Mouse (Mus musculus): ENCODE data around the gene Amn. TPM values are rescaled to one million over a fixed set of nuclear protein-coding genes. Genes with fewer than 3 reads are reported as not detected.

Gene Amn
- polyA plus RNA-seq, 1 experiment: 7.0 TPM

GRCm38 (mm10) chr12:111272420-111272819 is 1.5 kb downstream of the Amn start:
- 24% methylated on average over 12 of the region's 12 CpGs for whole genome bisulfite sequencing
- peaks cover 6% of the 10 kb centered on the region; the same call in 1 of the 2 replicates for H3K4me1 ChIP-seq (replicated peaks; ENCODE audit: control insufficient read depth, insufficient read depth, low read length)

GRCm38 (mm10) chr12:111274006-111274405 is 3.1 kb downstream of the Amn start:
- no peak for DNase-seq
- TF ChIP-seq POLR2A (IDR thresholded peaks at IDR 0.05; ENCODE audit: control insufficient read depth, extremely low read depth, insufficient read depth, low read length, poor library complexity) (no peak), CTCF (IDR thresholded peaks at IDR 0.05; ENCODE audit: borderline replicate concordance, control insufficient read depth, extremely low read depth, insufficient read depth, low read length, poor library complexity) (no peak)
- Histone ChIP-seq H3K4me3 (ENCODE audit: control insufficient read depth, insufficient read depth, low read length) (0 out of 2 replicates have a peak overlapping the region, but pooled peaks have one; percentile 3), H3K27ac (ENCODE audit: control insufficient read depth, insufficient read depth, low read length) (no peak overlapping the region), H3K27me3 (ENCODE audit: control insufficient read depth, insufficient read depth, low read length) (peaks cover 20% of the 10 kb centered on the region), H3K36me3 (ENCODE audit: control insufficient read depth, insufficient read depth, low read length) (no peaks in the 10 kb centered on the region), H3K4me1 (replicated peaks; ENCODE audit: control insufficient read depth, insufficient read depth, low read length) (peaks cover 6% of the 10 kb centered on the region; the same call in 1 of the 2 replicates)
- 9% methylated on average over 28 of the region's 28 CpGs for WGBS

More at GRCm38 (mm10) chr12:111272420-111272819, 1.5 kb downstream of the Amn start:
- peaks cover 20% of the 10 kb centered on the region for H3K27me3 ChIP-seq (ENCODE audit: control insufficient read depth, insufficient read depth, low read length)
- DNase-seq: peak; percentile 61
- H3K27ac ChIP-seq (ENCODE audit: control insufficient read depth, insufficient read depth, low read length): no peak overlapping the region
- H3K4me3 ChIP-seq (ENCODE audit: control insufficient read depth, insufficient read depth, low read length): no peak overlapping the region
- TF ChIP-seq CTCF (IDR thresholded peaks at IDR 0.05; ENCODE audit: borderline replicate concordance, control insufficient read depth, extremely low read depth, insufficient read depth, low read length, poor library complexity): peak; percentile 88
- TF ChIP-seq POLR2A (IDR thresholded peaks at IDR 0.05; ENCODE audit: control insufficient read depth, extremely low read depth, insufficient read depth, low read length, poor library complexity): no peak
- H3K36me3 ChIP-seq (ENCODE audit: control insufficient read depth, insufficient read depth, low read length): no peaks in the 10 kb centered on the region

GRCm38 (mm10) chr12:111274447-111275149 is 3.7 kb downstream of the Amn start:
- no peak overlapping the region for H3K27ac ChIP-seq (ENCODE audit: control insufficient read depth, insufficient read depth, low read length)
- peaks cover 6% of the 10 kb centered on the region; the same call in 1 of the 2 replicates for H3K4me1 ChIP-seq (replicated peaks; ENCODE audit: control insufficient read depth, insufficient read depth, low read length)
- H3K27me3 ChIP-seq (ENCODE audit: control insufficient read depth, insufficient read depth, low read length): peaks cover 20% of the 10 kb centered on the region
- no peaks in the 10 kb centered on the region for H3K36me3 ChIP-seq (ENCODE audit: control insufficient read depth, insufficient read depth, low read length)
- no peak for DNase-seq
- TF ChIP-seq CTCF (IDR thresholded peaks at IDR 0.05; ENCODE audit: borderline replicate concordance, control insufficient read depth, extremely low read depth, insufficient read depth, low read length, poor library complexity): no peak
- TF ChIP-seq POLR2A (IDR thresholded peaks at IDR 0.05; ENCODE audit: control insufficient read depth, extremely low read depth, insufficient read depth, low read length, poor library complexity): no peak
- WGBS: 5% methylated on average over 80 of the region's 80 CpGs
- H3K4me3 ChIP-seq (ENCODE audit: control insufficient read depth, insufficient read depth, low read length): 0 out of 2 replicates have a peak overlapping the region, but pooled peaks have one; percentile 3

GRCm38 (mm10) chr12:111275150-111275841 is 4.4 kb downstream of the Amn start:
- Histone ChIP-seq H3K4me1 (replicated peaks; ENCODE audit: control insufficient read depth, insufficient read depth, low read length) (peaks cover 6% of the 10 kb centered on the region; the same call in 1 of the 2 replicates), H3K4me3 (ENCODE audit: control insufficient read depth, insufficient read depth, low read length) (no peak overlapping the region), H3K36me3 (ENCODE audit: control insufficient read depth, insufficient read depth, low read length) (no peaks in the 10 kb centered on the region), H3K27ac (ENCODE audit: control insufficient read depth, insufficient read depth, low read length) (no peak overlapping the region), H3K27me3 (ENCODE audit: control insufficient read depth, insufficient read depth, low read length) (peaks cover 20% of the 10 kb centered on the region)
- DNase-seq: no peak
- WGBS: 3% methylated on average over 58 of the region's 58 CpGs
- TF ChIP-seq CTCF (IDR thresholded peaks at IDR 0.05; ENCODE audit: borderline replicate concordance, control insufficient read depth, extremely low read depth, insufficient read depth, low read length, poor library complexity) (no peak), POLR2A (IDR thresholded peaks at IDR 0.05; ENCODE audit: control insufficient read depth, extremely low read depth, insufficient read depth, low read length, poor library complexity) (no peak)

- H3K36me3 ChIP-seq (ENCODE audit: control insufficient read depth, insufficient read depth, low read length): no peaks in the 10 kb centered on the region
- H3K4me1 ChIP-seq (replicated peaks; ENCODE audit: control insufficient read depth, insufficient read depth, low read length): peaks cover 6% of the 10 kb centered on the region; the same call in 1 of the 2 replicates
- no peak overlapping the region for H3K27ac ChIP-seq (ENCODE audit: control insufficient read depth, insufficient read depth, low read length)
- peaks cover 20% of the 10 kb centered on the region for H3K27me3 ChIP-seq (ENCODE audit: control insufficient read depth, insufficient read depth, low read length)
- TF ChIP-seq CTCF (IDR thresholded peaks at IDR 0.05; ENCODE audit: borderline replicate concordance, control insufficient read depth, extremely low read depth, insufficient read depth, low read length, poor library complexity) (no peak), POLR2A (IDR thresholded peaks at IDR 0.05; ENCODE audit: control insufficient read depth, extremely low read depth, insufficient read depth, low read length, poor library complexity) (no peak)
- WGBS: 69% methylated on average over 6 of the region's 6 CpGs
- no peak overlapping the region for H3K4me3 ChIP-seq (ENCODE audit: control insufficient read depth, insufficient read depth, low read length)
- DNase-seq: no peak
Measured at GRCm38 (mm10) chr12:111276371-111276770, 5.5 kb downstream of the Amn start.

- H3K27me3 ChIP-seq (ENCODE audit: control insufficient read depth, insufficient read depth, low read length): no peaks in the 10 kb centered on the region
- no peaks in the 10 kb centered on the region for H3K36me3 ChIP-seq (ENCODE audit: control insufficient read depth, insufficient read depth, low read length)
- no peak for DNase-seq
- H3K4me1 ChIP-seq (replicated peaks; ENCODE audit: control insufficient read depth, insufficient read depth, low read length): no peaks in the 10 kb centered on the region
- 90% methylated on average over 4 of the region's 4 CpGs for WGBS
- H3K27ac ChIP-seq (ENCODE audit: control insufficient read depth, insufficient read depth, low read length): no peak overlapping the region
- H3K4me3 ChIP-seq (ENCODE audit: control insufficient read depth, insufficient read depth, low read length): no peak overlapping the region
- no peak for TF ChIP-seq POLR2A (IDR thresholded peaks at IDR 0.05; ENCODE audit: control insufficient read depth, extremely low read depth, insufficient read depth, low read length, poor library complexity)
- no peak for TF ChIP-seq CTCF (IDR thresholded peaks at IDR 0.05; ENCODE audit: borderline replicate concordance, control insufficient read depth, extremely low read depth, insufficient read depth, low read length, poor library complexity)
Measured at GRCm38 (mm10) chr12:111283573-111283972, 12.7 kb downstream of the Amn start.

Measured in thymus, adult 2 months (tissue).